Mouse (Mus musculus): ENCODE data around the gene Eva1c.
A peak's percentile ranks its signal among the peaks of the same experiment; 100 is the strongest.

The Eva1c gene

DNA sequence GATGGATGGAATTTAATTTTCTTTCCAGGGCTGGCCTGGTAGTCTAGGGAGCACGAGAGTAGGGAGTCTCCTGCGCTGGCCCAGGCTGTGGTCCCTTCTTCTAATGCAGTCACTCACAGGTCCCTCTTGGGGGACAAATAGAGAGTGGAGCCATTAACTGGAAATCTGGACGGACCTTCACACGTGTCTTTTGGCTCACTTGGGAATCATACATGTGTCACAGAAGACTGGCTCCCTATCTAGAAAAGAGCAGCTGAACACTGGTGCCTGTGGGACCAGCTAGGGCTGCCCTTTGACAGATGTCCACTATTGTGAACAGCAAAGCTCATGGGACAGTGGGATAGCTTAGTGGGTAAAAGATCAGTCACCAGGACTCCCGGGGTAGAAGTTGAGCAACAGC is 478 bp upstream of the Eva1c start:
- DNase-seq (ENCODE audit: low spot score in 2 of 2): no peak

- DNase-seq (ENCODE audit: low spot score in 2 of 2): no peak
These were observed 979 bp downstream of the Eva1c start for GRCm38 (mm10) chr16:90827498-90827897.

DNA sequence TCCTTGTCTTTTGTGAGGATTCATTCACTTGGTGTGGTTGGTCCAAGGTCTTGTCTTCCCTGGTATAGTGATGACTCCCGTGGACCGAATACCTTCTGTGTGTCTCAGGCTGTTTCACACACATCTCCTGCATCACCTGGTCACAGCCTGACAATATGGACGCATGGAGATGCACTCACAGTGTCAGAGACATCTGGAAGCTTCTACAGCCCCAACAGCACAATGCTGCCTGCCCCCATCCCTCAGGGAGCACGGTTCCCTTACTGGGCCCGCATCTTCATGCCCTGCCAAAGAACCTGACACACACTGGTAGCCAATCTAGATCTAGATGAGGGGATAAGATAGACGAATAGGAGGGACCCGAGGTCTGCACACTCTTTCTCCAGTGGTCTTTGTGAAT is 2.6 kb downstream of the Eva1c start:
- no peak for DNase-seq (ENCODE audit: low spot score in 2 of 2)

DNA sequence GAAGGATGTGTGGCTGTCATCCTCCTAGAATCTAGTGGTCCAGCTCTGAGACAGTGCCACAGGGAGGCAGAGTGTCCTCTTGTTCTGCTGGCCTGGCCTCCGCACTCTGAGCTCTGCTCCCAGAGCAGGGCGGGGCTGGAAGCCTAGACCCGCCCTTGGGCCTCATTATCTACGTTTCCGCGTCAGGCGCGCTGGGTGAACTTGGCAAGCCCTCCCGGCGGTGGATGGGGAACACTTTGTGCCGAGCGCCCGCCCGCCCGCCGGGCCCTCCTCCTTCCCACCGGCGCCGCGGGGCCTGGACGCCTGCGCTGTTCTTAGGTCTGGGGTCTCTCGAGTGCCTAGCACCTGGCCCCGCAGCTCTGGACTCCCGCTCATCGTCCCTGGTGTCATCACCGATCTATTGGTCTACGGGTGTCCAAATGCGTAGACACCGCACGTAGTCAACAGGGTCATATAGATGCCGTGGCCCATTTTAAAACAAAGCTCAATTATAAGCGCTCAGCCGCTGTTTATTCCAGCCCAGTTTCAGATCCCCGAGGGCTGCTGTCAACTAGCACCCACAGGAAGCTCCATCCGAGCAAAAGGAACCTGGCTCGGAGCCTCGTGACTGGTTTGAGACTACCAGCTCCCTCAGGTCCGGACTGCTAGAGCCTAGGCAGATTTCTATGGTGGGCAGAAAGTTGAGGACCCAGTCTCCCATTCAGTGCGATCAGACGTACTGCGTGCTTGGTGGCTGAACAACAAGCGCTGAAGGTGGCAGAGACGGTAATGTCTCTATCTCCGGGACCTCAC is 3.6 kb downstream of the Eva1c start:
- peak; percentile 40 to 61 for DNase-seq (ENCODE audit: low spot score in 2 of 2)

DNA sequence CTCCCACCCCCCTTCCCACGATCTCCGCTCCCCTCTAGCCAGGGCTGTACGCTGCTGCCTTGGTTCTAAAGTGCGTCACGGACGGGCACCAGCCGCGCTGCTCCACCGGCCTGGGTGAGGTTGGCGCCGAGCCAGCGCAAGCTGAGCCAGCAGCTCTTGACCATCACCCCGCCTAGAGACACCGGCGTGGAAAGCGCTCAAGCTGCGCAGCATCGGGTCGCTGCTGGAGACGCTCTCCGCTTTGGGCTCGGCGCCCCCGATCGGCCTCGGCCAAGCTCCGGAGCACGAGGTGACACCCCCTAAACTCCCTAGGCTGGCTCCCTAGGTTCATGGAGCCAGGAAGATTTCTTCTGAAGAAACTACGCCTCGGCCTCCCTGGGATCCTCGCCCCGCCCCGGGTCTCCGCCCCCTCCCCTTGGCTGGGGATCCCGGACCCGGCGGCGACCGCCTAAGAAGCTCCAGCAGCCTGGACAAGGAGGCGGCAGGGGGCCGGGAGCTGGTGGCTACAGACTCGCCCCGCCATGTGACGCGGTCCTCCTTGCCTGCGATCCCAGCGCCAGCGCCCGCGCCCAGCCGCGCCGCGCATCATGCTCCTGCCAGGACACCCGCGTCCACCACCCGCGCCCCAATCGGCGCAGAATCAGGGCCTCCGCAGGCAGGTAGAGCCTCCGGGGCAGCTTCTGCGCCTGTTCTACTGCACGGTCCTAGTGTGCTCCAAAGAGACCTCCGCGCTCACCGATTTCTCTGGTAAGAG is 4.3 kb downstream of the Eva1c start:
- peak; percentile 29 to 41 for DNase-seq (ENCODE audit: low spot score in 2 of 2)

GRCm38 (mm10) chr16:90831676-90832075 is 5.2 kb downstream of the Eva1c start:
- no peak for DNase-seq (ENCODE audit: low spot score in 2 of 2)

DNA sequence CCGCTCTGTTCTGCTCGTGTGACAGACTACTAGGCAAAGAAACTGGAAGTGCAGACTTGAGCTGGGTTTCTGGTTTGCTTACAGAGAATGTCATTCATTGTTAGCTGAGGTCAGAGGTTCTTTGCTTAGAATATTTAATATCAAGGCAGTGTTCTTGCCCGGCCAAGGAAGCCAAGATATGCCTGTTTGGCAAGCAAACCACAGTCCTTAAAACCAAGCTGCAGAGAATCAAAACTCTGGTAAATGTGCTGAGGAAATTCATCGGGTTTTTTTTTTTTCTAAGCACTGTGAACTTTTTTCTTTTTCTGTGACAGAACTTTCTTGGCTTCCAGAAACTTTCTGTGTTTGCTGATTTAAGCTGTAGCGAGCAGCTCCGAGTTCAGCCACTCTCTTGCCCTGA is 6.0 kb downstream of the Eva1c start:
- no peak for DNase-seq (ENCODE audit: low spot score in 2 of 2)

DNA sequence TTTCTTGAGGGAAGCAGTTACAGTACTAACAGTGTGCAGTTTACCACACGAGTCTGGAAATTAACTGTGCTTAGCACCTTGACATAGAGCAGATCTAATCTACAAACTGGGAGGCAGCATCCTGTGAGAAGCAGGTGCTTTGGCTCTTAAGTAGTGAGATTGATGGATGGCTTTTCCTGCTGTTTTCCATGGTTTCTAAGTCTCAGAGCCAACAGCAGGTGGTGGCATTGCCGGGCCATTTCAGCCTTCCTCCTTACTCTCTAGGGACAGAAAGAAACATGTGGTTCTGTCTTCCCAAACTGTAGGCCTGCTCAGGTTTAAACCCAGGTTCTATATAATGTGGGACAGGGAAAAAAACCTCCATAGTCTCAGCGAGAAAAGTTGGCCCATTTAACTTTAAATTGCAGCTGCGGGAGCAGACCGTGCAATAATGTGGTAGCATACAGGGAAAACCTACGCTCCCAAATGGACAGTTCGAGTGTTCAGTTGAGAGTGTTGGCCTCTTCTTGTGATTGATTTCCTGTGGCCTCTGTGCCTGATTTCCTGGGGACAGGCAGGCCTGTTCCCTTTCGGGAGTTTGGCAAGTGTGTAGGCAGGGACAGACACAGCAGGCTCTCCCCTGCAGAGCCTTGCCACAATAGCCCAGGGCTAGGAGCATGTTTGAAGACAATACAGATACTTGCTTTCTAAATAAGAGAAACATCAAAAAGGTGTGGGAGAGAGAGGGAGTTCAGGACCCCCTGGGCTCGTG is 6.7 kb downstream of the Eva1c start:
- no peak for DNase-seq (ENCODE audit: low spot score in 2 of 2)

DNA sequence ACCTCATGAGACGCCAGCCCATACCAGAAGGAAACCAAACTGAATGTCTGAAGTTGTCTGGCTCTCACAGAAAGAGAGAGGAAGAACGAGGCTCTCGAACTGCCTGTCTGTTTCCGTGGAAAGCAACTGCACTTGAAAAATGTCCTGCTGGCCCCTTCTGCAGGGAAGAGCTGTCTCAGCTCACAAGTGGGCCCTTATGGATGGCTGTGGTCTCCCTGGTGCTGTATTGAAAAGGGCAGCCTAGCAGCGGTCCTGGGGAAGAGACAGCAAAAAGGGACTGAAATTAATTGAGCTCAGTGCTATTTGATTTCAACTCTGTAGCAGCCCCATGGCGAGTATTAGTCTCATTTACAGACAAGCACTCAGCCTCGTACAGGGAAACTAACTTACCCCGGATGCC is 10.9 kb downstream of the Eva1c start:
- DNase-seq (ENCODE audit: low spot score in 2 of 2): no peak

DNA sequence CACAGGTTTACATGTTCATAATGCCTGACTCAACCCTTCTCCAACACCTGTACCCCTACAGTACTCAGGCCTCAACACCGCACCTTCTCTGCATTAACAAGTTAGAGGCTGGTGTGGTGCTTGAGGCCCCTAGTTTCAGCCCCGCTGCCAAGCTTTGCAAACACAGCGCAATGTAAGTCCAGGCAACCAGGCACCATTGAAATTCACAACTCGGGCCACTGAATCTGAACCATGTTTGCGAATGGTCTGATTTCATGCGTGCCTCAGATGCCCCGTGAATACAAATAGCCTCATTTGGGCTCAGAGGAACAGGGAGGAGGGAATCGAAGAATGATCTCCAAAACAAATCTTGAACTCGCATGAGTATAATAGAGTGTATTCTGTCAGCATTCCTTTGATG is 15.6 kb downstream of the Eva1c start:
- DNase-seq (ENCODE audit: low spot score in 2 of 2): no peak

DNA sequence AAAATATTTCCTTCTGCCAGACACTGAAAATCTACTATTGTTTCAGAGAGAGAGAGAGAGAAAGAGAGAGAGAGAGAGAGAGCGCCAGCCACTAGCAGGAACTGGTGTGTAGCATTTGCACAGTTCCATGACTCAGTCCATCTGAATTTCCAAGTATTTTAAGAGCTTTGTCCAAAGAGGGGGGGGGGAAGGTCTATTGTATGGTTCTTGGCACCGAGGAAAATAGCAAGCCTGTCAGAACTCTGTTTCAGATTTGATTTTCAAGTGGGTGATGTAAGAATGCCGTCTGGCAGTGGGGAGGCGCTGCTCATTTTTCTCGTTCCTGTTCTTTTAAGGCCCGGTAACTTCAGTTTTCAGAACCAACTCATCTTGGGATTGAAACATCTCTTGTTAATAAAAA is 18.5 kb downstream of the Eva1c start:
- no peak for DNase-seq (ENCODE audit: low spot score in 2 of 2)

DNA sequence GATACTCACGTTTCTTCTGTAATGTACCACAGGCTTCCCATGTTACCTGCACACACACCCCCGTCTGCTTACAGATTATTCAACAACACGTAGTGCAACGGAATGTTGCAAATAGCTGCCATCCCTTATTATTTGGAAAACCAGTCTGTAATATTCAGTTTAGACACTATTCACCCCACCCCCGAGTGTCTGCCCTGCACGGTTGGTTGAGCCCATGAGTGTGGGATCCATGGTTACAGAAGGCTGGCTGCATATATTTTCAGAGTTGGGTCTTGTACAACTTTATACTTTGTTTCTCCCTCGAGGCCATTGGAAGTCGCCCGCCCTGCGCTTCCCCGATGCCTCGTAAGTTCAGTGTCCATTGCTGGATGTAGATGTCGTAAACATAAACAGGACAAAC is 19.1 kb downstream of the Eva1c start:
- DNase-seq (ENCODE audit: low spot score in 2 of 2): no peak

GRCm38 (mm10) chr16:90848697-90849096 is 22.2 kb downstream of the Eva1c start:
- no peak for DNase-seq (ENCODE audit: low spot score in 2 of 2)

DNA sequence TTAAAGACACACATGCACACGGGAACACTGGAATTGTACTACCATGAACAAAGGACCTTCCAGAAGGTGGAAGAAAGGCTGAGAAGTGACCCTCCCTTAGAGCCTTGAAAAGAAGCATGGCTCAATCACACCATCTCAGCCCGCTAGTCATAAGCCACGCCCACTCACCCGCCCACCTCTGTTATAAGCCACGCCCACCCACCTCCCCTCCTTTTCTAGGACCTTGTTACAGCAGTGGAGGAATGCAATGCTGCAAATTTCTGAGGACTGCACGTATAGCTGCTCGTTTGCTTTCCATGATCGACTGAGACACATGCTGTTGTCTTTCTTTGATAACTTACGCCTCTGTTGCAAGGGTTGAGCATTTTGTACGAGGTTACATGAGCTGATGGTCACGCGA is 22.7 kb downstream of the Eva1c start:
- DNase-seq (ENCODE audit: low spot score in 2 of 2): no peak

DNA sequence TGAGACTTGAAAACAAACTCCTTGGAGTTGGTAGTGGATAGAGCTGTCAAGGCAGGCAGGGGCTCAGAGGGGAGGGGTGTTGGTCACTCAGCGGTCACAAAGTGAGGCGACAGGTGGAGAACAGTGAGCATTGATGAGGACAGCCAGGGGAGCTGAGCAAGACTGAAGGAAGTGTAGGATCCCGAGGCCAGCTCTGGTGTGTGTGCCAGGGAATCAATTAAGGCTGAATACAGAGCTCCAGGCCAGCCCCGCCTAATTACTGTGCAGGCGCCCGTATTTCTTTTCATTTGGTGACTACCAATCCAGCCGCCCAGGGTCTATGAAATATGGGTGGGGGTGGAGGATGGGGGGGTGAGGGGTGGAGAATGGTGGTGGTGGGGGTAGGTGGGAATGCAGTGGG is 24.4 kb downstream of the Eva1c start:
- no peak for DNase-seq (ENCODE audit: low spot score in 2 of 2)

DNA sequence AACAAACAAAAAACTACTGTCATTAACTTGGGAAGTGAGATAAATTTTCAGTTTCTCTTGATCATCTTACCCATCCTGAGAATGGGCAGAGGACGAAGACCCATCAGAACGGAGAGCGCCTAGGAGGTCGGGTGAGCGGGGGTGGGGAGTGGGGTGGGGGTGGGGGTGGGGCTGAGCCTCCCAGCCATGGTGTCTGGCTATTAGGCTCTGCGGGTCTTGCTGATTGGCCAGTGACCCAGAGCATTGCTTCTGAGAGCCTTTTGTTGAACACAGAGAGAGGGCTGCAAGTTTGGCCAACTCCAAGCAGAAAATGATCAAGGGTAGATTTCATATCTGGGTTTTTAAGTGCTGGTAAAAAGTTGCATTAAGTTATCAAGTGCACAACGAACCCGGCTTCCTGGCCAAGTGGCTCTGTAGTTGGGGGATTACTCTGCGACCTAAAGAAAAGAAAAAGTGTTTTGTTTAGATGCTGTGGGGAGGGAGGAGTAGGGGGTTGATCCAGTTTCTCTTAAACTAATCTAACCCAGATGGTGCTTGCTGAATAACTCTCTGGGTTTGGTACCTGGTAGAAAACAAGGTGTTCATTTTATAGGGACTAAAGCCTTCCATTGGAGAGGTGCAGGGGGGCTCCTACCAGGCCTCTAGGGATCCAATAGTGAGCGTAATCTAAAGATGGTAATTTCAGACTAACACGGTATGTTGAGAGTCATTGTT is 25.3 kb downstream of the Eva1c start:
- DNase-seq (ENCODE audit: low spot score in 2 of 2): no peak

- DNase-seq (ENCODE audit: low spot score in 2 of 2): no peak
These were observed 30.2 kb downstream of the Eva1c start for GRCm38 (mm10) chr16:90856552-90857200.

- no peak for DNase-seq (ENCODE audit: low spot score in 2 of 2)
These were observed 31.7 kb downstream of the Eva1c start for GRCm38 (mm10) chr16:90858206-90858605.

- DNase-seq (ENCODE audit: low spot score in 2 of 2): no peak
These were observed 36.5 kb downstream of the Eva1c start for GRCm38 (mm10) chr16:90863036-90863435.

DNA sequence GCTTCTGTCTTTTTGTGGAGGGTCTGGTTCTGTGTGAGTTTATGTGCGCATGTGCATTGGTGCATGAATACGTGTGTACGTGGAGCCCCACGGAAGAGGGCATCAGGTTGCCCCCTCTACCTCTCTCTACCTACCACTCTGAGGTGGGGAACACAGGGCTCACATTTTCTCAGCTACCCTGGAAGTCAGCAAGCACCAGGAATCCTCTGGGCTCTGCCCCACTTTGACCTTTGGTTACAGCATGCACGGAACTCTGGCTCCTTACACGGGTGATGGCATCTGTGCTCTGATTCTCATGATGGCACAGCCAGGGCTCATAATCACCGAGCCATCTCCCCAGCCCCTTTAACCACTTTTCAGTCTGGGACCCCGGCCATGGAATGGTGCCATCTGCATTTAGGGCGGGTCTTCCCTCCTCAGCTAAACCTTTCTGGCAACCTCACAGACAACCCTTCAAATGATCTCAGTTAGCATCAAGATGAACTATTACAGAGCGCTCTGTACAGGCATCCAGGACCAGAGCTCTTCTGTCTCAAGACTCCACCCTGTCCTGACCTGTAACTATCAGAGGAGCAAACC is 37.0 kb downstream of the Eva1c start:
- DNase-seq (ENCODE audit: low spot score in 2 of 2): no peak

DNA sequence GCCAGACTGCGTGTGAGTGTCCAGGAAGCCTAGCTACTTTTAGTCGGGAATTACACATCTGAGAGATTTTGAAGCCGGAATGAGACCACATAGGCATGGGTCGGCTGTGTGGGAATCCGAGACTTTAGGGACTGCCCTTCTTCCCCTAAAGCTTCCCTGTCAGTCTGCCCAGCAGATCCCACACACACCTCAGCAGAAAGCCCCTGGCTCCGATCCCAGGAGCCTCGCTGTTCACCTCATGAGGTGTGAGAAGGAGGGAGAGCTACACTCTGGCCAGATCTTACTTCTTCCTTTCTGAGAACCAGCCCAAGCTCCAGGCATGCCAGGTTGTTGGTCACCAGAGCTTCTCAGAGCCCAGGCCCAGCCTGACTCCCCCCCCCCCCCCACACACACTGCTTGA is 38.2 kb downstream of the Eva1c start:
- DNase-seq (ENCODE audit: low spot score in 2 of 2): no peak

All from right cerebral cortex, postnatal 36 days (tissue).